Mouse (Mus musculus): Measurements from ENCODE around the gene Gm11172.
A peak's percentile ranks its signal among the peaks of the same experiment; 100 is the strongest.
"Not testable (repeated sequence)": the region's sequence is repeated elsewhere in the genome, so short reads cannot be mapped to it uniquely, and the experiment has no call there.

The Gm11172 gene

GRCm38 (mm10) chr16:10834542-10834910, 21.8 kb downstream of the Gm11172 start:
- no peak for DNase-seq (ENCODE audit: low read depth, low spot score)

GRCm38 (mm10) chr16:10834911-10835587, 22.3 kb downstream of the Gm11172 start, which contains the start of gene Rmi2:
Gene Rmi2 (plus strand): TSS chr16:10835059.
- peak; percentile 55 for DNase-seq (ENCODE audit: low read depth, low spot score)

GRCm38 (mm10) chr16:10836388-10836787, 23.7 kb downstream of the Gm11172 start:
- no peak for DNase-seq (ENCODE audit: low read depth, low spot score)

- DNase-seq (ENCODE audit: low read depth, low spot score), result no peak
Measured at GRCm38 (mm10) chr16:10837250-10837649, 24.5 kb downstream of the Gm11172 start.

- no peak for DNase-seq (ENCODE audit: low read depth, low spot score)
Measured at GRCm38 (mm10) chr16:10837903-10838302, 25.2 kb downstream of the Gm11172 start.

GRCm38 (mm10) chr16:10838487-10839245, 26.0 kb downstream of the Gm11172 start:
- no peak for DNase-seq (ENCODE audit: low read depth, low spot score)

GRCm38 (mm10) chr16:10840018-10840417, 27.3 kb downstream of the Gm11172 start:
- DNase-seq (ENCODE audit: low read depth, low spot score), result no peak

- no peak for DNase-seq (ENCODE audit: low read depth, low spot score)
Measured at GRCm38 (mm10) chr16:10842282-10842855, 29.7 kb downstream of the Gm11172 start.

GRCm38 (mm10) chr16:10843486-10844318, 31.0 kb downstream of the Gm11172 start:
- DNase-seq (ENCODE audit: low read depth, low spot score), result no peak

GRCm38 (mm10) chr16:10844319-10844670, 31.6 kb downstream of the Gm11172 start:
- no peak for DNase-seq (ENCODE audit: low read depth, low spot score)

GRCm38 (mm10) chr16:10845952-10846351, 33.2 kb downstream of the Gm11172 start:
- no peak for DNase-seq (ENCODE audit: low read depth, low spot score)

- peak; percentile 13 for DNase-seq (ENCODE audit: low read depth, low spot score)
Measured at GRCm38 (mm10) chr16:10846503-10846902, 33.8 kb downstream of the Gm11172 start.

GRCm38 (mm10) chr16:10849965-10850861, 37.5 kb downstream of the Gm11172 start:
- DNase-seq (ENCODE audit: low read depth, low spot score), result no peak

GRCm38 (mm10) chr16:10850905-10851304, 38.2 kb downstream of the Gm11172 start:
- DNase-seq (ENCODE audit: low read depth, low spot score), result no peak

- DNase-seq (ENCODE audit: low read depth, low spot score), result not testable (repeated sequence)
Measured at GRCm38 (mm10) chr16:10852216-10852615, 39.5 kb downstream of the Gm11172 start.

GRCm38 (mm10) chr16:10859726-10860245, 47.1 kb downstream of the Gm11172 start:
- DNase-seq (ENCODE audit: low read depth, low spot score), result no peak

GRCm38 (mm10) chr16:10861408-10861807, 48.7 kb downstream of the Gm11172 start:
- DNase-seq (ENCODE audit: low read depth, low spot score), result no peak

All from retina, postnatal 7 days (tissue).